Mouse (Mus musculus) c-Kit-positive CD71-negative TER-119-negative erythroid progenitor cells, embryonic 14.5 days (primary cell): ENCODE data around the gene Tcea2.

Experiments used
- DNase-seq: peaks from one replicate; pipeline ENCODE4 v3.0.0-alpha.2; 2013; ENCODE audit warnings: low read depth

The Tcea2 gene

GRCm38 (mm10) chr2:181675454-181675853 lies 4.7 kb upstream of the Tcea2 start:
- DNase-seq: no peak

DNA sequence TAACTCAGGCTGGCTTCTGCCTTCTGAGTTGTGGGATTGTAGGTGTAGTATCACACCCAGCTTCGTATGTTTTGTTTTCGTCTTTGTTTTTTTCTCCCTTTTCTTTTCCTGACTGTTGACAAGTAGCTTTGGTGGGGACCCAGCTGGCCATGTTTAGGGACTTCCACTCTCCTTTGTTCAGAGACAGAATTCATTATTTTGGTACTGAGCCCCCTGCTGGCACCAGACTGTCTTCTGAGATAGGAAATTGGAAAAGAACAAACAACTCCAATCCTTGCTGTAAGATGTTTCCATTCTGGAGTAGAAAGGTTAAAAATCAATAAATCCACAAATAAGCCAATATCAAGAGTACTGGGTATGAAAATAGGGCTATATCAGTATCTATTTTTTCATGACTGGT lies 3.7 kb upstream of the Tcea2 start:
- DNase-seq: no peak

DNA sequence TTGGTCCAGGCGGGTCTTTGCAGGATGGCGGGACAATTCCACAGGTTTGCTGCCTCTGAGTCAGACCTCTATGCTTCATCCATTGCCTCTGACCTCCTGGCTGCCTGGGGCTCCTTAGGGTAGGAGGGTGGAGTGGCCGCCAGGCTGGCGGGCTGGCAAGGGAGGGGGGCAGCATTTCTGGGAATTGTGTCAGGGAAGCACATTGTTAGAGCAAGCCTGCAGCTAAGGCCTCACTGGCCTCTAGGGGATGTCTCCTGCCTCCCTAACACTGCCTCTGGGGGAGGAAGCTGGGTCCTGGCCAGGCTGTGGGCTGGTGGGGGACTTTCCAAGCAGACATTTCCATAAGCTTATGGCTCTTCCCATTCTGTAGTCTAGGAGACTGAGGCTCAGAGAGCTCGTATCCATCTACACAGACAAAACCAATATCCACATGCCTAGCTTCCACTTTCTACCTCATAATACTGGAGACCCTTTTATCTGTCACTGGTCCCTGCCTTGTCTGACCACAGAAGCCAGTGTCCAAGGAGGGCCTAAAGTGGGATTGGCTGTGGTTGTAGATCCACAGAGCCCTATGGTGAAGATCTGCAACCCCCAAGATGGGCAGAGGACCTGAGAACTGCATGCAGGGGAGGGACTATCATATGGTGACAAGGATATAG lies 2.9 kb upstream of the Tcea2 start:
- no peak for DNase-seq

DNA sequence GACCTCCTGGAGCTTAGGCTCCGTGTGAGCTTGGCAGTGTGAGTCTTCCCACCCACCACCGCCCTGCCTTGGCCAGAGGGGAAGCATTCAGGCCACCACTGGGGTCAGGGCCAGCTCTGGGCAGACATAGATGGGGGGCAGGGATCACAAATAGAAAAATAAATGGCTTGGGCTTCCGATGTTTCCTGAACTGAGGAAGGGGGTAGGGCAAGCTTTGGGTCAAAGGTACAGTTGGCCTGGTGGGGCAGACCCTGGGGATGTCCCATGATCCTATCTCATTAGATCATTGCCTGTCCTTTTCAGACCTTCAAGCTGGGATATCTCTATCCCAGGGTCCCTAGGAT lies 2.4 kb upstream of the Tcea2 start:
- DNase-seq: no peak

- DNase-seq: peak; percentile 77
These were observed 1.3 kb upstream of the Tcea2 start for GRCm38 (mm10) chr2:181678780-181679179.

DNA sequence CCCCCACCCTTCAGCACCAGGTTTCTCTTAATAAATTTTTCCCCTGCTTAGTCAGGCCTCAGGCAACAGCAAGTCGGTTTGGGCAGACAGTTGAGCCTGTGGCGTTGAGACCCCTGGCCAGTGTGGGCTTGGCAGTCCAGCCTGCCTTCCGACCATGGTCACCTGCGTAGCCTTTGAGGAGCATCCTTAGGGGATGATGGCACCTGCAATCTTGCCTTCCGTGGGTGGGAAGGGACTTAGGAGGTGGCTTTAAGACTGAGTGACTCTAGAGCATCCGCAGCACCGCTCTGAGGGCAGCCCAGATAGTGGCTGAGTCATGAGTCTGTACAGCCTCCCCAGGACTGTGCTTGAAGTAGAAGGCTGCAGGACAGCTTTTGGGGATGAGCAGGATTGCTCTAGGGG lies 607 bp downstream of the Tcea2 start:
- DNase-seq: no peak

DNA sequence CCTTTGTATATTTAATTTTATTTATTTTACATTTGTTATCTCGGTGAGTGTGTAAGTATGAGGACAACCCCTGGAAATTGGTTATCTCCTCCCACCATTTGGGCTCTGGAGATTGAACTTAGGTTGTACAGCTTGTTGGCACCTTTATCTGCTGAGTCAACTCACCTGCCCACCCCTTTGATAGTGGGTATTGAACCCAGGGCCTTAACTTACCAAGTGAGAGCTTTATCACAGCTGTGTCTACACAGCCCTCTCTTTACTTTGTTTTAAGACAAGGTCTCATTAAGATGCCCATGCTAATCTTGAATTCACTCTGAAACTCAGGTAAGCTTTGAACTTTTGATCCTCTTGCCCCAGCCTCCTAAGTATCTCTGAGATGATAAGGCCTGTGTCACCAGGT lies 1.9 kb downstream of the Tcea2 start:
- no peak for DNase-seq

- no peak for DNase-seq
These were observed 3.3 kb downstream of the Tcea2 start for GRCm38 (mm10) chr2:181683381-181683780.

- DNase-seq: no peak
These were observed 4.6 kb downstream of the Tcea2 start for GRCm38 (mm10) chr2:181684713-181685112.

GRCm38 (mm10) chr2:181685686-181686085 lies 5.6 kb downstream of the Tcea2 start:
- no peak for DNase-seq

- DNase-seq: no peak
These were observed 7.5 kb downstream of the Tcea2 start for GRCm38 (mm10) chr2:181687586-181687985.

GRCm38 (mm10) chr2:181689466-181690160 lies 9.5 kb downstream of the Tcea2 start:
- no peak for DNase-seq

DNA sequence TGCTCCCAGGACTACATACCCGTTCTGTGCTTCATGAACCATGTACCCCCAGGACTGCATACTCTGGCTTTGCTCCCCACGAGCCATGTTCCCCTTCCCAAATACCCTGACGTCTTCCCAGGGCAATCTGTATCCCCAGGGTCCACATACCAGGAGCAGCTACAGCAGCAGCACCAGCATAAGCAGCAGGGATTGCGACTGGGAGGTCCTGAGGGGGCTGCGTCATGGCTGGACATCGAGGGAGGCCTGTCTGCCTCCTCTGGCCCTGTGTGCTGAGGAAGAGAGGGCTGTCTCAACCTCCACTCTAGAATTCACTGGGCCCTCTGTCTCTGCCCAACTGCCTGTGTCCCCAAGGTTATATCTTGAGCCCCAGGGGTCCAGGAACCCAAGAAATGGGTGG lies 11.0 kb downstream of the Tcea2 start:
- no peak for DNase-seq

DNA sequence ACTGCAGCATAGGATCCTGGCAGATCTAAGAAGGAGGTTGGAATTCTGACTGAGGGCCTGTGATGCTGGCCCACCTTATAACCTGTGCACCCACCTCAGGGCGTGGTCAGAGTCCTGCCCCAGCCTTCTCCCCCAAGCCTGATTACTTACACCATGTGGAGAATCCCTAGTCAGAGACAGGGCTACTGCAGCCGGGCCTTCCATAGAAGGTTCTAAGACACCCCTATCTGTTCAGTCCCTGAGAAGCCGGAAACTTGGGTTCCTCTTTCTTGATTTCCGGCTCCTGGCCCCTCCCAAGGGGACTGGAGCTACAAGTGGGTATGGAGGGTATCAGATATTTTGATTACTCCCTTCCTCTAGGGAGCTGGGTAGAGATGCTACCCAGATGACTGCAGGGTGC lies 11.5 kb downstream of the Tcea2 start:
- no peak for DNase-seq

DNA sequence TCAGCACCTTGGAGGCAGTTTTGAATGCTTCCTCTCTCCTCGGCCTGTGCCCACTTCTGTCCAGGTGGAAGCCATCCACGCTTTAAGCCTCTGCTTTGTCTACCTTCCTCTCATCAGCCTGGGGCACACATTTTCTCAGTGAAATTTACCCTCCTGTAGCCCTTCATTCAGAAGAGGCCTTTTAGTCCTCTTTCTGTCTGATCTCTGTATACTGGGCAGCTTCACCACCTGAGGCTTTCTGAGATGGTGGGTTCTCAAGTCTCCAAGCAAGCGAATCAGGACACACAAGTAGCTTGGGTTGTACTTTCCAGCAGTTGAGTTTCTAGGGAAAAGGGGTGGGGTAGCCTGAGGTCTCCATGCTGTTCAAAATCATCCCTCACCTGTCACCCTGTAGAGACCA lies 12.2 kb downstream of the Tcea2 start:
- DNase-seq: no peak

DNA sequence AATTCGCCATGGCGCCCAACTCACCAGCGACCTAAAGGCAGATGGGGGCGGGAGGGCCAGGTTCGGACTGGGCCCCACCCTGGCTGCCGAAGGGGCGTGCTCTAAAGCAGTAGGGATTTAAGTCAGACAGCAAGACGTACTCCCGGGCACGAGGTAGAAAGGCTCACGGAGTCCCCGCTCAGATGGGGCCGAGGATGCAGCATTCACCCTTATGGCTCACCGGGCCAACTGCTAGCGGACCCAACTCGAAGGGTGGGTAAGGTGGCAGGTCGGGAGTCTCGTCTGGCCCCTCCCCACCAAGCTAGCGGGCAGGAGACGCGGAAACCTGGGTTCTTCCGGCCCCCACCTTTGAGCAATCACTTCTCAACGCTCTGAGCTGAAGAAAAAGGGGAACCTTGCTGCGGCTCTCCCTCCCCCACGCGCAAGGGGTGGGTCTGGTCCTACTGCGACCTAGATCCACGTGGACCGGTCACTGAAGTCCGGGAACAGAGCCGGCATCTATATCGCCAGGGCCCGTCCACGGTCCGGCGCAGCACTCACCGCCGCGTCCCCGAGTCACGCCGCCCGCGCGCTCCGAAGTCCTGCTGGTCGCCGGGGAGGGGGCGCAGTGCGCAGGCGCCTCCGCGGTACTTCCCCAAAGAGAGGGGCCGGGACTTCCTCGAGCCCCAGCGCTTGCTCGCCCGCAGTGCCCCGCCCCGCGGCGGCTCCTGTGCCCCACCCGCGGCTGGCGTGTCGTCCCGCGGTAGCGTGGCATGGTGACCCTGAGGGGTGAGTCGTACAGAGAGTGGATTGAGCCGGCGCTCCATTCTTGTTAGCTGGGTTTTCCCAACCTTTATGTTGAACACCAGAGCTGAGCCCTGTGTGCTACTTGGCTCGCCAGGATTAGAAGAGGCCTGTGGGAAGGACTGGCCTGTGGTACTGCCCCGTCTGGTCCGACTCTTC lies 13.5 kb downstream of the Tcea2 start, which contains the start of gene Rgs19:
Rgs19 (minus strand) TSS at position 639 of the 942 bp plus-strand sequence.
- peak; percentile 74 for DNase-seq

GRCm38 (mm10) chr2:181694581-181694980 lies 14.5 kb downstream of the Tcea2 start:
- no peak for DNase-seq

GRCm38 (mm10) chr2:181695776-181696175 lies 15.7 kb downstream of the Tcea2 start:
- no peak for DNase-seq

GRCm38 (mm10) chr2:181696801-181697420 lies 16.8 kb downstream of the Tcea2 start:
- DNase-seq: no peak

- DNase-seq: no peak
These were observed 18.1 kb downstream of the Tcea2 start, which contains the start of gene Lkaaear1 for GRCm38 (mm10) chr2:181698241-181698640. Lkaaear1 (minus strand) TSS chr2:181698442.

GRCm38 (mm10) chr2:181706668-181707067 lies 26.6 kb downstream of the Tcea2 start:
- no peak for DNase-seq

GRCm38 (mm10) chr2:181713749-181714148 lies 33.6 kb downstream of the Tcea2 start:
- no peak for DNase-seq
